Mouse (Mus musculus): Measurements from ENCODE around the gene Fbxl17. TPM values are rescaled to one million over a fixed set of nuclear protein-coding genes. Genes with fewer than 3 reads are reported as not detected.
A peak's percentile ranks its signal among the peaks of the same experiment; 100 is the strongest.

Gene Fbxl17
- polyA plus RNA-seq, 1 experiment from 2014 or later: 5.6 TPM

DNA sequence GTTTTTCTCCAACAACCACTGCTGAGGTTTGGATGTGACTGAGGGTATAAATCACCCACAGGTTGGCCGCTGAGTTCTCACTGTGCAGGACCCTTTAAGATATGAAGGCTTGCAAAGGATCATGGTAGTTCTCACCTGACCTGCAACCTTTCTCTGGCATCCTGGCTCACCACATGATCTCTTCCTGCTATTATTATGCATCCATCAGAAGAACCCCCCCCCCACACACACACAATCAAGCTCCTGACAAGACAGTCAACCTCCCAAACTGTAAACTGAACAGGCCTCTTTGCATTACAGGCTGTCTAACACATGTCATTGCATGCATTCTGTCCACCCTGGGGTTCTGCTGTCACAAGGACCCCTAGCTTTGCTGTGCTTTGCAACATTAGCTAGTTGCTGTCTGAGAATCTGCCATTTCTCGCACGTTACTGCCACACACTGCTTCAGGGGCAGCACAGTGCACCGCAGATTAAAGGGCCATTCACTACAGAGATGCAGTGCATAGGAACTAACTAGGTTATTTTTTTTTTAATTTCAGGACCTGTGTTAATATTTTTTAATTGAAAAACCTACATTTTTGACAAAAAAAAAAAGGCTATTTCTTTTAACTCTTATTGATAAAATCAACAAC lies 148.8 kb downstream of the Fbxl17 start:
- H3K9me3 ChIP-seq (replicated peaks): no peaks in the 10 kb centered on the region
- H3K9ac ChIP-seq: no peak overlapping the region
- H3K4me3 ChIP-seq: no peak overlapping the region
- no peak overlapping the region for H3K27ac ChIP-seq
- WGBS: 65% methylated on average over 4 of the region's 4 CpGs
- no peaks in the 10 kb centered on the region for H3K27me3 ChIP-seq
- peaks cover 3% of the 10 kb centered on the region; the same call in 1 of the 2 replicates for H3K4me1 ChIP-seq
- no peaks in the 10 kb centered on the region; the same call in 1 of the 2 replicates for H3K36me3 ChIP-seq (ENCODE audit: poor library complexity, severe bottlenecking)
- ATAC-seq: no peak
- H3K4me2 ChIP-seq: no peak overlapping the region

DNA sequence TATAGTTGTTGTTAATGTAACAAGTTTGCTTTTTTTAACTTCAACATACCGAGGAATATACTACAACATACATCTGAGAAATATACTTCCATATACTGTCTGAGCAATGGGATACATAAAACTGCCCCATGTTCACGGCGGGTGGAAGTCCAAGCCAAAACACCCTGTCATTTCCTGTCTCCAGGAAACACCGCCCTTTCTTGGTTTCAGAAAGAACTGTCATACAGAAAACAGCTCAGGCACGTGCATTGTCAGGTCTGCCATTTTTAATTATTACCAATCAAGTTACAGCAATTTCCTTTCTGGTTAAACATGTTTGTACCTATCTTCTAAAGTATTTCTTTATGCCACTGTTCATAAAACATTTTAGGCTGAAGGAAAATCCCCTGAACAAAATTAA lies 155.7 kb downstream of the Fbxl17 start:
- Histone ChIP-seq H3K27ac (no peak overlapping the region), H3K4me2 (no peak overlapping the region), H3K9me3 (replicated peaks) (no peaks in the 10 kb centered on the region), H3K4me3 (no peak overlapping the region), H3K27me3 (no peaks in the 10 kb centered on the region), H3K4me1 (no peaks in the 10 kb centered on the region), H3K9ac (no peak overlapping the region), H3K36me3 (ENCODE audit: poor library complexity, severe bottlenecking) (no peaks in the 10 kb centered on the region; the same call in 1 of the 2 replicates)
- 90% methylated on average over 5 of the region's 5 CpGs for whole genome bisulfite sequencing
- ATAC-seq: no peak

DNA sequence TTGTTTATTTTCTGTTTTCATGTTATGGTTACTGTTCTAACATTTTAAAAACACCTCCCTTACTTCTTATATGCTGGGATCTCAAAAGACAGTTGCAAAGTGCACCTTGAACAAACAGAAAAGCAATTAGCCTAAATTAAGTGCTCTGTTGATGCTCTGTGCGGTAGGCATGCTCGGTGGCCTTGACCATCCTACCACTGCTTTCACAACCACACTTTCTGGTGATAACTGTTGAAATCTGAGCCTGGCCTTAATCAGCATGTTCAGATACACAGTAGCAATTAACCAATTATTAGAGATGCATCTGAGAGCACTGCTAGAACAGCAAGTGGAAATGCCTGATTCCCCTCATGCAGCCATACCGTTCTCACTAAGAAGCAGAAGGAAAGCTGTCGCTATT lies 156.7 kb downstream of the Fbxl17 start:
- no peak for ATAC-seq
- Histone ChIP-seq H3K27me3 (no peaks in the 10 kb centered on the region), H3K27ac (no peak overlapping the region), H3K36me3 (ENCODE audit: poor library complexity, severe bottlenecking) (no peaks in the 10 kb centered on the region; the same call in 1 of the 2 replicates), H3K4me2 (no peak overlapping the region), H3K9ac (no peak overlapping the region), H3K4me3 (no peak overlapping the region), H3K9me3 (replicated peaks) (no peaks in the 10 kb centered on the region), H3K4me1 (no peaks in the 10 kb centered on the region)
- 74% methylated on average over 4 of the region's 4 CpGs for WGBS

DNA sequence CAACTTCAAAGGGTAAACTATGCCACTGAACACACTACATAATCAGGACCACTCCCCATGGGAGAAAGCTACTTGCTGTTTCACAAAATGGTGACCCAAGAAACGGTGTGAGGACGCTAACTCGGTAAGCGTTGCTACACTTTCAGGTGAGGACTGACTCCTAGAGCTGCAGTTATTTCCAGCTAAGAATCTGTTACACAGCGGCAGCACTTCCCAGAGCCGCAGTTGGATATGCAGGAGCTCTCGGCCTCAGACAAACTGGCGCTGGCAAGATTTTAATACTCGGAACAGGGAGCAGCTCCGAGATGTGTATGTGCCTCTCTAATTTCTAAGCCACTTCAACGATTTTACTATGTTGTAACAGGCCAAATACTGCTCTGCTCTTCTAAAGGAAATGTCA lies 157.4 kb downstream of the Fbxl17 start:
- no peaks in the 10 kb centered on the region for H3K27me3 ChIP-seq
- H3K4me1 ChIP-seq: no peaks in the 10 kb centered on the region
- 85% methylated on average over 11 of the region's 11 CpGs for WGBS
- H3K9ac ChIP-seq: no peak overlapping the region
- no peaks in the 10 kb centered on the region for H3K9me3 ChIP-seq (replicated peaks)
- no peak overlapping the region for H3K4me3 ChIP-seq
- H3K27ac ChIP-seq: no peak overlapping the region
- no peaks in the 10 kb centered on the region; the same call in 1 of the 2 replicates for H3K36me3 ChIP-seq (ENCODE audit: poor library complexity, severe bottlenecking)
- ATAC-seq: no peak
- H3K4me2 ChIP-seq: no peak overlapping the region

DNA sequence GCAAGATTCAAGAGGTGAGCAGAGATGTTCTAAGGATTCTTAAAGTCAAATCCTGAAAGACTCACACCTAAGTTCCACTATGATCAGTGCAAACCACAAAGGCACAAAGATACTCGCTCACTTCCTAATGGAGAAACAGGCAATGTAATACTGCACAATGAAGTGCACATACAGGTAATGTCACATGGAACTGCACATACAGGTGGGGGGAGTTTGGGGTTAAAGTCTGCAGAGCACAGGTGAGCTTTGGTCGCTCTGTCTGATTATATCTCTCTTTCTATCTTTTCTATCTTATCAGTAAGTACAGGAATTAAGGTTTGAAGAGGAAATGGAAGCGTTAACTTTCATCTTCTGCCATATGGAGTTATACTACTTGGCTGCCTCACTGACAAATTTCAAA lies 158.6 kb downstream of the Fbxl17 start:
- WGBS: 91% methylated on average over 3 of the region's 3 CpGs

DNA sequence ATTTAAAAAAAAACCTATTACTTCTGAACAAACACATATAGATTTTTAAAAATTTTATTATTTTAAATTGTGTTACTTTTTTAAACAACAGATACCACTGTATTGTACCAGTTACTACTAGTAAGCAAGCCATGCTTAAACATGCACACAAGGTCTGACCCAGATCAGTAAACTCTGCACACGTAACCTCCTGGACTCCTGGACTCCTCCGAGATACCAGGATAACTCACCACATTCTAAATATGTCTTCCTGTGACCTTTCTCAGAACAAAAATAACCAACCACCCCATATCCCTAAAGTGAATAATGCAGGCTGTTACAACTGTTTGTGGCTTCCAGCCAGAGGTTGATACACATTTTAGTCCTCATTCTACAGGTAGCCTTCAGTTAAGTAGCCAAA lies 170.9 kb downstream of the Fbxl17 start:
- Histone ChIP-seq H3K4me1 (no peaks in the 10 kb centered on the region), H3K9ac (no peak overlapping the region), H3K9me3 (replicated peaks) (no peaks in the 10 kb centered on the region), H3K27ac (no peak overlapping the region), H3K4me2 (no peak overlapping the region), H3K36me3 (ENCODE audit: poor library complexity, severe bottlenecking) (no peaks in the 10 kb centered on the region), H3K4me3 (no peak overlapping the region), H3K27me3 (no peaks in the 10 kb centered on the region)
- 90% methylated on average over 2 of the region's 2 CpGs for WGBS
- ATAC-seq: no peak

More for the DNA sequence above, 158.6 kb downstream of the Fbxl17 start:
- ATAC-seq: no peak
- no peaks in the 10 kb centered on the region for H3K36me3 ChIP-seq (ENCODE audit: poor library complexity, severe bottlenecking)
- no peak overlapping the region for H3K4me3 ChIP-seq
- H3K9me3 ChIP-seq (replicated peaks): no peaks in the 10 kb centered on the region
- H3K27me3 ChIP-seq: no peaks in the 10 kb centered on the region
- no peak overlapping the region for H3K9ac ChIP-seq
- no peak overlapping the region for H3K27ac ChIP-seq
- H3K4me2 ChIP-seq: no peak overlapping the region
- H3K4me1 ChIP-seq: no peaks in the 10 kb centered on the region

DNA sequence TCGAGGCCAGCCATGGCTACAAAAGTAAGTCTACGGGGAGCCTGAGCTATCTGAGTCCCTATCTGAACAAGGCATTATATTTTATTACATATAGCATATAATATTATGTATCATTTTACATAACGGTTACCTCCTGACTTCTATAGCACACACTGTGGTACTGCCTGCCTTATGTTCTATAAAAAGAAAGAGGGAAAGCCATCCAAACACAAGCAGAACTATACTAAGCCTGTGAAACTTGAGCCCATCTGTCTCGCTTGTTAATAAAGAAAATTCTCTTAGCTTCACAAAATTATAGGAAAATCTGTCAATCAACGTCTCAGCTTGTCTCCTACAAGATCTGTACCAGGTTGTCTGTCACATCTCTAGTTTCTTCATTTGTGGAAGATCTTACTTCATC lies 173.6 kb downstream of the Fbxl17 start:
- WGBS: 84% methylated on average over 5 of the region's 5 CpGs
- H3K4me2 ChIP-seq: no peak overlapping the region
- no peaks in the 10 kb centered on the region for H3K27me3 ChIP-seq
- H3K4me3 ChIP-seq: no peak overlapping the region
- no peaks in the 10 kb centered on the region for H3K36me3 ChIP-seq (ENCODE audit: poor library complexity, severe bottlenecking)
- peak; percentile 61; the same call in 1 of the 2 replicates for ATAC-seq
- peaks cover 7% of the 10 kb centered on the region for H3K4me1 ChIP-seq
- no peak overlapping the region for H3K27ac ChIP-seq
- no peaks in the 10 kb centered on the region for H3K9me3 ChIP-seq (replicated peaks)
- no peak overlapping the region for H3K9ac ChIP-seq

DNA sequence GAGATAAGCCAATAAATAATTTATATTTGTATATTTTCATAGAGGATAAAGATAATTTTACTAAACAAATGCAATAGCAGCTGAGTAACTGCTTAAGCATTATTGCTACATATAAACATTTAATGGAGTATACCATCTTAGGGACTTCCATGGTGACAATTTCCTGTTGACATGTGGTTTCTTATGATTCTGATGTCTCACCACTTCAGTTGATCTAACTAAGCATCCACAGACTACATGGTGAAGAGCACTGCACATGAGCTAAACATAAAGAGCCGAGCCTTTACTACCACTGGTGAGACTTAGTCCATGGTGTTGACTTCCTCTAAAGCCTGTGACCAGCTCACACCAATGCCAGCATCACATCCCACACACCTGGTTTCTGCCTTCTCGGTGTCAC lies 175.1 kb downstream of the Fbxl17 start:
- no peak overlapping the region for H3K27ac ChIP-seq
- H3K36me3 ChIP-seq (ENCODE audit: poor library complexity, severe bottlenecking): no peaks in the 10 kb centered on the region
- WGBS: 88% methylated on average over 2 of the region's 2 CpGs
- no peaks in the 10 kb centered on the region for H3K27me3 ChIP-seq
- ATAC-seq: no peak
- H3K4me2 ChIP-seq: no peak overlapping the region
- peaks cover 14% of the 10 kb centered on the region for H3K4me1 ChIP-seq
- H3K9me3 ChIP-seq (replicated peaks): no peaks in the 10 kb centered on the region
- no peak overlapping the region for H3K9ac ChIP-seq
- no peak overlapping the region for H3K4me3 ChIP-seq

DNA sequence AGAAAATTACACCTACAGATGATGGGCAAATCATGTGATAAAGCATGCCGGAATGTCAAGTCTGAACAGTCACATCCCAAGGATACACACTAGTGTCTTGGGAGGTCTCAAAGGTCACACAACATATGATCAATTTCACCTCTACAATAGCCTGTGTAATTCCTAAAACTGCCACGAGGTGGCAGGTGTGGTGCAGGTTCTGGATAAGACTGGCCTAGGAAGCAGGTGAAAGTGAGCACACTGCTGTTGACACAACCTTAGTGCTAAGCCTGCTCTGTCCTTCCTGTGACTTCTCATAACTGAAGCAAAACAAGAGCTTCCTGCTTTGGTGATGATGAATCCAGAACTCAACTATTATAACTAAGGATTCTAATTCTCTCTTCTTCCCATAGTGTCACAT lies 175.8 kb downstream of the Fbxl17 start:
- no peaks in the 10 kb centered on the region for H3K9me3 ChIP-seq (replicated peaks)
- ATAC-seq: peak; percentile 63; the same call in 1 of the 2 replicates
- peaks cover 14% of the 10 kb centered on the region for H3K4me1 ChIP-seq
- no peak overlapping the region for H3K27ac ChIP-seq
- no peak overlapping the region for H3K4me2 ChIP-seq
- H3K4me3 ChIP-seq: no peak overlapping the region
- H3K36me3 ChIP-seq (ENCODE audit: poor library complexity, severe bottlenecking): no peaks in the 10 kb centered on the region
- H3K9ac ChIP-seq: no peak overlapping the region
- WGBS: 44% methylated on average over 2 of the region's 2 CpGs
- H3K27me3 ChIP-seq: no peaks in the 10 kb centered on the region

DNA sequence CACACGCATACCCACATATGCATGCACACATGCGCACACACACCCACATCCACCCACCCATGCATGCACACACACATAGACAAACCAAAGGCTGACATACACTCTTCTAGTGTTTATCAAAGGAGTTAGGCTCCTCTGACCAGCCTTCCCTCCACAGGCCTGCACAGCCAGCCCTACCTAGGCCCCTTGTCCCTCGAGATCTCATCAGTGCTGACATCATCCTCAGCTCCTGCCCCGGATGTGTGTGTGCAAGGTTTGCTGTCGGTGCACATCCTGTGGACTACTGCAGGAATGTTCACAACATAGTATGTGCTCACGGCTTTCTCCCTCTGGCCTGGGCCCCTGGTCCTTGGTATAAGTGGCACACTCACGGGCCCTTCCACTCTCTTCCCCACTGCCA lies 177.0 kb downstream of the Fbxl17 start:
- no peak overlapping the region for H3K27ac ChIP-seq
- no peak for ATAC-seq
- no peak overlapping the region for H3K9ac ChIP-seq
- no peaks in the 10 kb centered on the region for H3K36me3 ChIP-seq (ENCODE audit: poor library complexity, severe bottlenecking)
- peaks cover 14% of the 10 kb centered on the region for H3K4me1 ChIP-seq
- H3K9me3 ChIP-seq (replicated peaks): no peaks in the 10 kb centered on the region
- no peak overlapping the region for H3K4me3 ChIP-seq
- H3K4me2 ChIP-seq: no peak overlapping the region
- H3K27me3 ChIP-seq: no peaks in the 10 kb centered on the region
- 85% methylated on average over 7 of the region's 7 CpGs for WGBS

DNA sequence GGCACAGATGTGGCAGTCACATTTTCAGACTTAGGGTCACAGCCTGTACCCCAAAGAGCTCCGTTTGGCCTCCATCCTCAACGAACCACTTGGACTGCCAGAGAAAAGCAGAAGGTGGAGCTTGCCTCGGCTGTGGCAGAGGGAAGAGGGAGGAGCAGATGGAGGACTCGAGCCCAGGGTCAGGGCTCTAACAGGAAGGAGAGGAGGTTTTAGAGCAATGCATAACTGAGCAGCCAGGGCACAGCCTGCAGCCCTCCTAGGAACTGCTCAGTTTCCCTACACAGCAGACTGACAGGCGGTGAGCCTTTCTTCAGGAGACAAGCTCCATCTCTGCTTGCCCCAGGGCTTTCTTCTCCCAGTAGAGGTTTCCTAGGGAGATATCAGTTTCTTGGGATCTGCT lies 178.5 kb downstream of the Fbxl17 start:
- Histone ChIP-seq H3K36me3 (ENCODE audit: poor library complexity, severe bottlenecking) (no peaks in the 10 kb centered on the region), H3K9me3 (replicated peaks) (no peaks in the 10 kb centered on the region), H3K9ac (0 out of 2 replicates have a peak overlapping the region, but pooled peaks have one; percentile 16), H3K27ac (no peak overlapping the region), H3K4me2 (no peak overlapping the region), H3K4me1 (peaks cover 14% of the 10 kb centered on the region), H3K4me3 (no peak overlapping the region), H3K27me3 (no peaks in the 10 kb centered on the region)
- ATAC-seq: no peak
- WGBS: 34% methylated on average over 5 of the region's 5 CpGs

DNA sequence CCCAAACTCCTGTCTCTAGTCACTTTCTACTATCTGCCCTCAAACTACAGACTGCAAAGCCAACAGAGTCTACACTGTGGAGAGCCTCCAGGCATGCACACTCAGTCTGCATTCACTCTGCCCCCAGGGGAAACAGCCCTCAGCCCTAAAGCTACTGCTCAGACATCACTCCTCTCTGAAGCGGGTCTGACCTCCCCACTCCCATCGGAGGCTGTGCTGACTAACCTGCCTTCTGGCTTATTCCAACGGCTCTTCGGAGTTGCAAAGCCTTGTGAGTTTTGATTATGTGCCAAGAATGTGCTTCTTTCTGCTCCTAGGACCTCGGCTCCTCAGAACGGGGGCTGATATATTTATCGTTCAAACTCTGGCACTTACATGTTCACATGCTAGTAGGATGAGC lies 182.3 kb downstream of the Fbxl17 start:
- 66% methylated on average over 7 of the region's 7 CpGs for WGBS
- Histone ChIP-seq H3K27ac (no peak overlapping the region), H3K9ac (no peak overlapping the region), H3K4me1 (peaks cover 18% of the 10 kb centered on the region), H3K4me2 (no peak overlapping the region), H3K9me3 (replicated peaks) (peaks cover 7% of the 10 kb centered on the region; the same call in 1 of the 2 replicates), H3K4me3 (no peak overlapping the region), H3K27me3 (no peaks in the 10 kb centered on the region), H3K36me3 (ENCODE audit: poor library complexity, severe bottlenecking) (no peaks in the 10 kb centered on the region)
- no peak for ATAC-seq
